Mouse (Mus musculus) limb, embryonic 14.5 days (tissue): Measurements from ENCODE around the gene Cpn1. TPM values are rescaled to one million over a fixed set of nuclear protein-coding genes. Genes with fewer than 3 reads are reported as not detected.

ENCODE experiments used
- ATAC-seq: fragments of 200-750 bp; cut with Nextera tagmentation; 2 replicates; pipeline ENCODE4 v1.8.0; 2017; ENCODE audit warnings: low read depth, moderate number of reproducible peaks, moderate TSS enrichment; ENCODE audit not compliant: low FRiP score
- DNase-seq: peaks from one replicate; pipeline ENCODE4 v3.0.0-alpha.2; 2015; ENCODE audit warnings: low spot score
- H3K27ac ChIP-seq: fragments of 300-500 bp; sonication (generic); replicated peaks from 2 replicates; pipeline ENCODE4 v1.5.1; 2014; ENCODE audit warnings: low read depth, mild to moderate bottlenecking, low read length, moderate library complexity, mixed read lengths
- H3K27me3 ChIP-seq: fragments of 300-500 bp; sonication (generic); 2 replicates; pipeline ENCODE4 v1.6.1; 2014; ENCODE audit warnings: low read length, mixed read lengths; ENCODE audit not compliant: control insufficient read depth, insufficient read depth
- H3K36me3 ChIP-seq: fragments of 300-500 bp; sonication (generic); 2 replicates; pipeline ENCODE4 v1.6.1; 2014; ENCODE audit warnings: mild to moderate bottlenecking, low read length, moderate library complexity, mixed read lengths; ENCODE audit not compliant: control insufficient read depth, insufficient read depth
- H3K4me1 ChIP-seq: fragments of 300-500 bp; sonication (generic); 2 replicates; pipeline ENCODE4 v1.6.1; 2014; ENCODE audit warnings: antibody characterized with exemption, low read length, mixed read lengths; ENCODE audit not compliant: control insufficient read depth, insufficient read depth
- H3K4me2 ChIP-seq: fragments of 300-500 bp; sonication (generic); replicated peaks from 2 replicates; pipeline ENCODE4 v1.6.1; 2014; ENCODE audit warnings: low read depth, mild to moderate bottlenecking, low read length, moderate library complexity; ENCODE audit not compliant: severe bottlenecking
- H3K4me3 ChIP-seq: fragments of 300-500 bp; sonication (generic); replicated peaks from 2 replicates; pipeline ENCODE4 v1.5.1; 2014; ENCODE audit warnings: low read length
- H3K9ac ChIP-seq: fragments of 300-500 bp; sonication (generic); 2 replicates; pipeline ENCODE4 v1.6.1; 2014; ENCODE audit warnings: mild to moderate bottlenecking, low read depth, low read length, moderate library complexity; ENCODE audit not compliant: severe bottlenecking
- H3K9me3 ChIP-seq: fragments of 300-500 bp; sonication (generic); 2 replicates; pipeline ENCODE4 v1.6.1; 2016; ENCODE audit warnings: low read length; ENCODE audit not compliant: control insufficient read depth
- POLR2A ChIP-seq: fragments of 200-500 bp; IDR thresholded peaks from 2 replicates; pipeline ENCODE4 v1.8.0; 2012; ENCODE audit warnings: inconsistent platforms, mild to moderate bottlenecking, moderate library complexity, borderline replicate concordance; ENCODE audit not compliant: insufficient read depth, insufficient read length; ENCODE audit errors: extremely low read depth
- WGBS: fragments of 180-500 bp; shearing (Covaris S2); extraction: QIAGEN DNeasy Blood & Tissue Kit; methylation state at CpG from one replicate; pipeline ENCODE4 v1.1.7; 2014; 5-methylcytosine and 5-hydroxymethylcytosine counted together
- polyA plus RNA-seq, 2 experiments: library from polyadenylated mRNA; depleted of rRNA in 1 of 2; stranded (reverse) in 1 of 2; unstranded in 1 of 2; fragments of >200 nt; fragmentation: Nextera tagmentation in 1 of 2; extraction: Ambion mirVana in 1 of 2; gene quantifications; 2 replicates each; pipeline versions ENCODE4 v1.2.1 to v1.2.3; 2012 to 2014

The Cpn1 gene
- polyA plus RNA-seq, 2 experiments, result 0.14 to 0.19 TPM

DNA sequence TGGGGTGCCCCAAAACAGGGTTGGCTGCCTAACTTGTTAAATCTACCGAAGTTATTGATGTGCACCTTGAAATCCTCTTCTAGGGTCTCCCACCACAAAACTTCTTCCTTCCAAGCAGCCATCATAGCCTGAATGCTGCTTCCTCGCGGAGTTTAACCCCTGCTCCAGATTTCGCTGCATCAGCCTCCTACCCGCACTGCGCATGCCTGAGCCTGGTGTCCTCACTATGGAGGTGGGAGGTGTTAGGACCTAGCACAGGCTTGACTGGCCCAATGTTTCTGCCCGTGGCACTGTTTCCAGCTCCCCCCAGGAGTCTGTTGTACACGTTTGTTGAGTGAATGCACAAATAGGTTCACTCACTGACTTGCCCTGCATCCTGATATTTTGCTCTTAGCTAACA is 4.0 kb upstream of the Cpn1 start:
- Histone ChIP-seq H3K9ac (no peak overlapping the region), H3K4me1 (no peaks in the 10 kb centered on the region), H3K4me3 (no peak overlapping the region), H3K36me3 (no peaks in the 10 kb centered on the region), H3K27me3 (no peaks in the 10 kb centered on the region), H3K27ac (no peak overlapping the region), H3K4me2 (no peak overlapping the region), H3K9me3 (no peaks in the 10 kb centered on the region)
- WGBS, result 79% methylated on average over 8 of the region's 8 CpGs
- no peak for TF ChIP-seq POLR2A
- ATAC-seq (no peak), DNase-seq (no peak)

DNA sequence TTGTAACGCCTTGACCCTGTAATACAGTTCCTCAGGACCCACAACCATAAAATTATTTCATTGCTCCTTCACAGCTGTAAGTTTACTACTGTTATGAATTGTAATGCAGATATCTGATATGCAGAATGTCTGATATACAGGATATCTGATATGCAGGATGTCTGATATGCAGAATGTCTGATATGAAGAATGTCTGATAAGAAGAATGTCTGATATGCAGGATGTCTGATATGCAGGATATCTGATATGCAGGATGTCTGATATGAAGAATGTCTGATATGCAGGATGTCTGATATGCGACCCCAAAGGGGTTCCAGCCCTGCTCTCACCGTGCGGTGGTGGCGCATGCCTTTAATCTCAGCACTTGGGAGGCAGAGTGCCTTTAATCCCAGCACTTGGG is 4.4 kb downstream of the Cpn1 start:
- Histone ChIP-seq H3K9ac (no peak overlapping the region), H3K4me2 (no peak overlapping the region), H3K27ac (no peak overlapping the region), H3K9me3 (no peaks in the 10 kb centered on the region), H3K4me1 (no peaks in the 10 kb centered on the region), H3K4me3 (no peak overlapping the region), H3K36me3 (no peaks in the 10 kb centered on the region), H3K27me3 (no peaks in the 10 kb centered on the region)
- 77% methylated on average over 5 of the region's 5 CpGs for WGBS
- ATAC-seq (no peak), DNase-seq (no peak)
- no peak for TF ChIP-seq POLR2A

DNA sequence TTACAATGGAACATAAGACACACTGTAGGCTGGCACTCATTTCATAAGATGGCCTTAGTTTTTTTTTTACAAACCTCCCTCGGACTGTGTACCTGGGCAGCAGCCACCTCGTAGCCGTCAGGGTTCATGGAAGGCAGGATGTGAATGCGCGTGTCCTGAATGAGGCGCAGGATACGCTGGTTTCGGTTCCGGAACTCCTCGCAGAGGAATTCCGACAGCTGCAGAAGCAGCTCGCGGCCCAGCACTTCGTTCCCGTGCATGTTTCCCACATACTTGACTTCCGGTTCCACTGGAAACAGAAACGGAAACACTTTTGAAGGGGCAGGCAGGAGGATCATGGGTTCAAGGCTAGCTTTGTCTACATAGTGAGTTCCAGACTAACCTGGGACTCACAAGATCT is 5.6 kb downstream of the Cpn1 start:
- H3K9me3 ChIP-seq, result no peaks in the 10 kb centered on the region
- no peak for ATAC-seq
- H3K27ac ChIP-seq, result no peak overlapping the region
- no peak for DNase-seq
- H3K27me3 ChIP-seq, result no peaks in the 10 kb centered on the region
- H3K4me1 ChIP-seq, result no peaks in the 10 kb centered on the region
- H3K4me3 ChIP-seq, result no peak overlapping the region
- H3K36me3 ChIP-seq, result no peaks in the 10 kb centered on the region
- no peak overlapping the region for H3K9ac ChIP-seq
- H3K4me2 ChIP-seq, result no peak overlapping the region
- 94% methylated on average over 17 of the region's 17 CpGs for WGBS
- TF ChIP-seq POLR2A, result no peak

DNA sequence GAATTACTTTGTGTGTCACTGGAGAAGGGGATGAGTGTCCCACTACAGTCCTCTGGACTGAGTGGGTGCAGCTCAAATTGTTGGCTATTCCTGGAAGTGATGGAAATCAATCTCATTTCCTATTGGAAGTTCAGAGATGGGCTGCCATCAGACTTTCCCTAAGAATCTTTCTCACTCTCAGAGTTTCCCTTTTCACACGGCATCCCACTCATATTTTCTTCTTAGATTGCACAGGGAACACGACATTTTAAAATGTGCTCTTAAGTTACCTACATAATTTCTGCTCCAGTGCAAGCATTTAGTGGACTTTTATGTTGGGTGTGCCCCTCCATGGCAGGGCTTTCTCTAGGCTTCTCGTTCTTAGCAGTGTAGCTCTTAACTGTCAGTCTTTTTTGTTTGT is 8.6 kb downstream of the Cpn1 start:
- Histone ChIP-seq H3K9me3 (no peaks in the 10 kb centered on the region), H3K27me3 (no peaks in the 10 kb centered on the region), H3K36me3 (no peaks in the 10 kb centered on the region), H3K9ac (no peak overlapping the region), H3K4me1 (no peaks in the 10 kb centered on the region), H3K4me2 (no peak overlapping the region), H3K27ac (no peak overlapping the region), H3K4me3 (no peak overlapping the region)
- no peak for ATAC-seq
- no peak for TF ChIP-seq POLR2A
- 68% methylated on average over 3 of the region's 3 CpGs for WGBS
- DNase-seq, result no peak

DNA sequence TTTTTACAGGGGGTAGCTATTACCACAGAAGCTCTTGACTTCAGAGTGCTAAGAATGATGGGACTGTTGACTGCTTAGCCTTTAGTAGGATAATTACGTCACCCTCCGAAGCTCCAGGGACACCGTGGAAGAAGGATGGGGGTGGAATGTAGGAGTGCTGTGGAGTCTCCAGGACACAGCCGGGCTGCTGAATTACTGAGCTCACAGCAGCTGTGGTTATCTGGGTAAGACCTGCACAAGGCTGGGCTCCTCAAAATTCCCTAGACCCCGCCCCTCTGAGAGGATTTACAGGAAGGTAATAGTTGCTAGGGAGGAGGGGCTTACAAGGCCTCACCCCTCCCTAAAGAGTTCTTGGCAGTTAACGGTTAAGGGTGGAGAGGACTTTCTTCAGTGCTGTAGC is 9.7 kb downstream of the Cpn1 start:
- Histone ChIP-seq H3K27me3 (no peaks in the 10 kb centered on the region), H3K4me1 (no peaks in the 10 kb centered on the region), H3K9ac (no peak overlapping the region), H3K27ac (no peak overlapping the region), H3K9me3 (no peaks in the 10 kb centered on the region), H3K36me3 (no peaks in the 10 kb centered on the region), H3K4me2 (no peak overlapping the region), H3K4me3 (no peak overlapping the region)
- no peak for TF ChIP-seq POLR2A
- 43% methylated on average over 6 of the region's 6 CpGs for WGBS
- DNase-seq, result no peak
- ATAC-seq, result no peak

DNA sequence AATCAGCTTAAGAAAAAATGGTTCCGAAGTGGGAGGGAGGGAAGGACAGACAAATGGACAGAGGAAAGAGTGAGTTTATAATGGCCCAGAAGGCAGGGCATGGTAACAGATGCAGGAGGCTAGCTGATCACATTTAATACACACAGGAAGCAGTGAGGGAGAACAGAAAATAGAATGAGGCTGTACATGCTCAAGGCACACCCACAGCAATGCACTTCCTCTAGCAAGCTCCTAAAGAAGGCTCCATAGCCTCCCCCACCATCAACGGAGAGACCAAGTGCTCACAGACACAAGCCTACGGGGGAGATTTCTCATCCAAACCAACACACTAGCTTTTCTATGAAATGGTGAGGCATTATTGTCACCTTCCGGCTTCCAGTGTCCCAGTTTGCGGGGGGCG is 12.1 kb downstream of the Cpn1 start:
- TF ChIP-seq POLR2A, result no peak
- WGBS, result 88% methylated on average over 6 of the region's 6 CpGs
- no peak for ATAC-seq

More for the DNA sequence above, 12.1 kb downstream of the Cpn1 start:
- Histone ChIP-seq H3K36me3 (no peaks in the 10 kb centered on the region), H3K27me3 (no peaks in the 10 kb centered on the region), H3K9me3 (no peaks in the 10 kb centered on the region), H3K9ac (no peak overlapping the region), H3K4me3 (no peak overlapping the region), H3K4me2 (no peak overlapping the region), H3K27ac (no peak overlapping the region), H3K4me1 (no peaks in the 10 kb centered on the region)
- no peak for DNase-seq
